Mouse (Mus musculus): ENCODE measurements around the gene Slc4a4. TPM values are rescaled to one million over a fixed set of nuclear protein-coding genes. Genes with fewer than 3 reads are reported as not detected.

The Slc4a4 gene
- polyA plus RNA-seq, 1 experiment: 8.3 TPM

DNA sequence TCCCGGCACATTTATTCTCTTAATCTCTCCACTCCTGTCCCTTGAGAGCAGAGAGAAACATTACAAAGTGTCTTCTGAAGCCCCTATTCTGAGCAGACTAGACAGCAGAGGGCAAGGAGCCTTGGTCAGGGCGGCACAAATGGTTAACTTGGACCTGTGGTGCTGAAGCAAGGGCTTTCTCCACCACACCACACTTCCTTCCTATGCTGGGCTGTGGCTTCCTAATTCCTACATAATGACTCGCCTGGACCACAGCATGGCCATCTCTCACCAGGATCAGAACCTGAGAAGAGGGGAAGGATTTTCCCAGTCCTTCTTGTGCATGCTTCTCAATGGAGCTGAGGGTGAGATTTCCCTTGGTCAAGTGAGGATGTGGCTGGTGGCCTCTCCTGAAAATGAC lies 89.8 kb downstream of the Slc4a4 start:
- no peaks in the 10 kb centered on the region for H3K36me3 ChIP-seq (ENCODE audit: control insufficient read depth, insufficient read depth, low read length, poor library complexity, severe bottlenecking)
- H3K9me3 ChIP-seq (replicated peaks; ENCODE audit: control insufficient read depth, insufficient read depth, low read length, poor library complexity, severe bottlenecking): no peaks in the 10 kb centered on the region
- H3K4me3 ChIP-seq (ENCODE audit: low read depth, low read length): no peak overlapping the region
- TF ChIP-seq CTCF (IDR thresholded peaks at IDR 0.05; ENCODE audit: low read depth, low read length) (no peak), POLR2A (IDR thresholded peaks at IDR 0.05; ENCODE audit: insufficient read depth, low read length) (no peak), EP300 (IDR thresholded peaks at IDR 0.05; ENCODE audit: insufficient read depth, low read depth, low read length) (no peak)
- no peak overlapping the region for H3K27ac ChIP-seq (ENCODE audit: insufficient read depth, low read length)
- H3K27me3 ChIP-seq (ENCODE audit: control insufficient read depth, insufficient read depth, low read length, poor library complexity, severe bottlenecking): no peaks in the 10 kb centered on the region
- no peak overlapping the region for H3K9ac ChIP-seq (ENCODE audit: low read depth, poor library complexity, severe bottlenecking)
- H3K4me1 ChIP-seq (ENCODE audit: control insufficient read depth, insufficient read depth, low read length): no peaks in the 10 kb centered on the region

DNA sequence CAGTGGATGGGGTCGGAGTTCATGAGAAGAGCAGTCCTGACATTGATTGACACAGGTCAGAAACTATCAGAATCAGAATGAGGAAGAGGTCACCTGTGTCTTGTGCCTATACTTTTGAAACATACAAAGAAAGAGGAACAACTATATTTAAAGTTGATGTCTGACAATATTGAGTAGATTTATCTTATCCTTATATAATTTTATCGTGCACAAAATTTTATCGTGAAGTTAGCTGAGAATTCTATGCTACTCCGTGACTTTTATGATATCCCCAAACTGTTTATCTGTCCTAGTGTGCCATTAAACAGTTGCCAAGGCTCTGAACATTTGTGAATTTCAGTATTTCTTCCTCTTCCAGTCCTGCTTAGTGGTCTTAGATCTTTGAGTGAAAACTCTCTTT lies 94.1 kb downstream of the Slc4a4 start:
- Histone ChIP-seq H3K9me3 (replicated peaks; ENCODE audit: control insufficient read depth, insufficient read depth, low read length, poor library complexity, severe bottlenecking) (no peaks in the 10 kb centered on the region), H3K27ac (ENCODE audit: insufficient read depth, low read length) (no peak overlapping the region), H3K36me3 (ENCODE audit: control insufficient read depth, insufficient read depth, low read length, poor library complexity, severe bottlenecking) (no peaks in the 10 kb centered on the region), H3K4me3 (ENCODE audit: low read depth, low read length) (no peak overlapping the region), H3K4me1 (ENCODE audit: control insufficient read depth, insufficient read depth, low read length) (peaks cover 2% of the 10 kb centered on the region), H3K9ac (ENCODE audit: low read depth, poor library complexity, severe bottlenecking) (no peak overlapping the region), H3K27me3 (ENCODE audit: control insufficient read depth, insufficient read depth, low read length, poor library complexity, severe bottlenecking) (no peaks in the 10 kb centered on the region)
- TF ChIP-seq EP300 (IDR thresholded peaks at IDR 0.05; ENCODE audit: insufficient read depth, low read depth, low read length): no peak

DNA sequence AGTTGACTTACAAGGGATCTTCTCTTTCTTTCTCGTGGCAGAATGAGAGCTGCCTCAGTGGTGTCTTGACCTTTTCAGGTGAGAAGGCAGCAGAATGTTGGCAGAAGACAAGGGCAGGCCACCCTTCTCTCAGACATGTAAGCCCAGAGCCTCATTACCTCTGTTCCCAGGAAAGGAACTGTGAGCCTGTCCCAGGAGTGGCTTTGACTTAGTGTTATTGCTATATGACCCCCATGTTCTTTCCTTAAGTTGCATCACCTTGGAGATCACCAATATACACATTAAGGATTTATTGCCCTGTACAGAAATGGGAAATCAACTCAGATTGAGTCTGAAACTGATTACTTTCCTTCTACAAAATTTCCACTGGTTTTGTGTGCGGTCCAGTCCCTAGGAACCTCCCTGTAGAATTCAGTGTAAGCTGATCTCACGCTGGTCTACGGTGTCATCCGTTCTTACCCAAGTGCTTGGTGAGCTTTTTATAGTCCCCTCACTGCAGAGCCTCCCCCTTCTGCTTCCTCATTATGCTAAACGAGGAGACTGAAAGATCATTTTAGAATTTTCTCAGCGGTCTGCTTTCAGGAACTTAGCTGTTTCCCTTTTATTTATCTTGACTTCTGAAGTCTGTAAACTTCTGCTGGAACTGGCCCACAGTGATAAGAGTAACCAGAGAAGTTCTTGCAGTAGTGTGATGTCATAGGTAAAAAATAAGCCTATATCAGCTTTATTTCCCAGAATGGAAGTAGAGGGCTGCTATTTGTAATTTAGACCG lies 94.8 kb downstream of the Slc4a4 start:
- Histone ChIP-seq H3K27ac (ENCODE audit: insufficient read depth, low read length) (no peak overlapping the region), H3K9ac (ENCODE audit: low read depth, poor library complexity, severe bottlenecking) (no peak overlapping the region), H3K9me3 (replicated peaks; ENCODE audit: control insufficient read depth, insufficient read depth, low read length, poor library complexity, severe bottlenecking) (no peaks in the 10 kb centered on the region), H3K4me1 (ENCODE audit: control insufficient read depth, insufficient read depth, low read length) (peaks cover 2% of the 10 kb centered on the region), H3K4me3 (ENCODE audit: low read depth, low read length) (no peak overlapping the region), H3K27me3 (ENCODE audit: control insufficient read depth, insufficient read depth, low read length, poor library complexity, severe bottlenecking) (no peaks in the 10 kb centered on the region), H3K36me3 (ENCODE audit: control insufficient read depth, insufficient read depth, low read length, poor library complexity, severe bottlenecking) (no peaks in the 10 kb centered on the region)
- no peak for TF ChIP-seq CTCF (IDR thresholded peaks at IDR 0.05; ENCODE audit: low read depth, low read length)
- no peak for TF ChIP-seq EP300 (IDR thresholded peaks at IDR 0.05; ENCODE audit: insufficient read depth, low read depth, low read length)
- TF ChIP-seq POLR2A (IDR thresholded peaks at IDR 0.05; ENCODE audit: insufficient read depth, low read length): no peak

GRCm38 (mm10) chr5:88982040-88982736 lies 95.6 kb downstream of the Slc4a4 start:
- H3K9me3 ChIP-seq (replicated peaks; ENCODE audit: control insufficient read depth, insufficient read depth, low read length, poor library complexity, severe bottlenecking): no peaks in the 10 kb centered on the region
- no peak overlapping the region for H3K9ac ChIP-seq (ENCODE audit: low read depth, poor library complexity, severe bottlenecking)
- no peak overlapping the region for H3K27ac ChIP-seq (ENCODE audit: insufficient read depth, low read length)
- H3K4me3 ChIP-seq (ENCODE audit: low read depth, low read length): no peak overlapping the region
- no peaks in the 10 kb centered on the region for H3K36me3 ChIP-seq (ENCODE audit: control insufficient read depth, insufficient read depth, low read length, poor library complexity, severe bottlenecking)
- no peaks in the 10 kb centered on the region for H3K27me3 ChIP-seq (ENCODE audit: control insufficient read depth, insufficient read depth, low read length, poor library complexity, severe bottlenecking)
- H3K4me1 ChIP-seq (ENCODE audit: control insufficient read depth, insufficient read depth, low read length): peaks cover 2% of the 10 kb centered on the region
- TF ChIP-seq POLR2A (IDR thresholded peaks at IDR 0.05; ENCODE audit: insufficient read depth, low read length) (no peak), CTCF (IDR thresholded peaks at IDR 0.05; ENCODE audit: low read depth, low read length) (no peak), EP300 (IDR thresholded peaks at IDR 0.05; ENCODE audit: insufficient read depth, low read depth, low read length) (no peak)

DNA sequence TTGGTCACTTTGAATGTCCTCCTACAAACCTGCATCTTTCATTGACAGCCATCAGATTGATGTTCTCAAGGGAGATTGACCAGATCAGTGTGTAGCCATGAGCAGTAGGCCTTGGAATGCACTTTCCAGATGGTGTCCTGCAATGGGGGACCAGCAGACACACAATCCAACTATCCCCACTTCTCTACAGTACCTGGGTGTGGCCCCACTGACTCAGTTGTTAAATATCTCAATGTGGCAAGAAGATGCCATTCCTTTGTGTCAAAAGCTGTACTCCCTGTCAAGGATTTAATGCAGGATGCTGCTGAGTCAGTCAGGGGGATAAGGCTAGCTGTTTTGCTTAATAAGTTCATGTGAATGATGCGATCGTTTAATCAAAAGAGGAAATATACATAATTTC lies 96.6 kb downstream of the Slc4a4 start:
- no peak for TF ChIP-seq EP300 (IDR thresholded peaks at IDR 0.05; ENCODE audit: insufficient read depth, low read depth, low read length)
- no peak for TF ChIP-seq POLR2A (IDR thresholded peaks at IDR 0.05; ENCODE audit: insufficient read depth, low read length)
- TF ChIP-seq CTCF (IDR thresholded peaks at IDR 0.05; ENCODE audit: low read depth, low read length): no peak

DNA sequence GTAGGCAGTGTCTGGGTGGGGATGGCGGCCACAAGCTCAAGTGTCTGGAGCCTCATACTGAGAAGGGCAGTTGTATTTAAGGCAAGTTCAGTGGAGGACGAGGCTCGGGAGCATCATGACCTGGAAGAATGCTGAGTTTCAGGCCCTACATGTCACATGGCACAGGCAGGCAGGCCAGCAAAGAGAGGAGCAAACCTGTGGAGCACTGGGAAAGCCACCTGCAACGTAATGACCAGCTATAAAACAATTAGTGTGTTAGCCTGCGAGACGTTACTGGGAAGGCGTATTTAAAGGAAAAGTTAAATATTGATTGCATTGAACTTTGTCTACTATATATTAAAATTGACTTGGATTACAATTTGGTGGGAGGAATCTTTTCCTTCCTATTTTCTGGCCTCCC lies 97.0 kb downstream of the Slc4a4 start:
- Histone ChIP-seq H3K4me3 (ENCODE audit: low read depth, low read length) (no peak overlapping the region), H3K9me3 (replicated peaks; ENCODE audit: control insufficient read depth, insufficient read depth, low read length, poor library complexity, severe bottlenecking) (no peaks in the 10 kb centered on the region), H3K36me3 (ENCODE audit: control insufficient read depth, insufficient read depth, low read length, poor library complexity, severe bottlenecking) (no peaks in the 10 kb centered on the region), H3K9ac (ENCODE audit: low read depth, poor library complexity, severe bottlenecking) (no peak overlapping the region), H3K27me3 (ENCODE audit: control insufficient read depth, insufficient read depth, low read length, poor library complexity, severe bottlenecking) (no peaks in the 10 kb centered on the region), H3K4me1 (ENCODE audit: control insufficient read depth, insufficient read depth, low read length) (peaks cover 2% of the 10 kb centered on the region), H3K27ac (ENCODE audit: insufficient read depth, low read length) (no peak overlapping the region)
- TF ChIP-seq POLR2A (IDR thresholded peaks at IDR 0.05; ENCODE audit: insufficient read depth, low read length) (no peak), CTCF (IDR thresholded peaks at IDR 0.05; ENCODE audit: low read depth, low read length) (no peak), EP300 (IDR thresholded peaks at IDR 0.05; ENCODE audit: insufficient read depth, low read depth, low read length) (no peak)

More for the DNA sequence above, 96.6 kb downstream of the Slc4a4 start:
- no peaks in the 10 kb centered on the region for H3K36me3 ChIP-seq (ENCODE audit: control insufficient read depth, insufficient read depth, low read length, poor library complexity, severe bottlenecking)
- no peak overlapping the region for H3K4me3 ChIP-seq (ENCODE audit: low read depth, low read length)
- no peaks in the 10 kb centered on the region for H3K9me3 ChIP-seq (replicated peaks; ENCODE audit: control insufficient read depth, insufficient read depth, low read length, poor library complexity, severe bottlenecking)
- H3K9ac ChIP-seq (ENCODE audit: low read depth, poor library complexity, severe bottlenecking): no peak overlapping the region
- peaks cover 2% of the 10 kb centered on the region for H3K4me1 ChIP-seq (ENCODE audit: control insufficient read depth, insufficient read depth, low read length)
- H3K27ac ChIP-seq (ENCODE audit: insufficient read depth, low read length): no peak overlapping the region
- H3K27me3 ChIP-seq (ENCODE audit: control insufficient read depth, insufficient read depth, low read length, poor library complexity, severe bottlenecking): no peaks in the 10 kb centered on the region
